Mouse (Mus musculus): ENCODE data around the gene Hs3st5. TPM values are rescaled to one million over a fixed set of nuclear protein-coding genes. Genes with fewer than 3 reads are reported as not detected.
"Not testable (repeated sequence)": the region's sequence is repeated elsewhere in the genome, so short reads cannot be mapped to it uniquely, and the experiment has no call there.

Hs3st5 gene
- polyA plus RNA-seq, 1 experiment from 2014 or later, result 0.22 TPM

DNA sequence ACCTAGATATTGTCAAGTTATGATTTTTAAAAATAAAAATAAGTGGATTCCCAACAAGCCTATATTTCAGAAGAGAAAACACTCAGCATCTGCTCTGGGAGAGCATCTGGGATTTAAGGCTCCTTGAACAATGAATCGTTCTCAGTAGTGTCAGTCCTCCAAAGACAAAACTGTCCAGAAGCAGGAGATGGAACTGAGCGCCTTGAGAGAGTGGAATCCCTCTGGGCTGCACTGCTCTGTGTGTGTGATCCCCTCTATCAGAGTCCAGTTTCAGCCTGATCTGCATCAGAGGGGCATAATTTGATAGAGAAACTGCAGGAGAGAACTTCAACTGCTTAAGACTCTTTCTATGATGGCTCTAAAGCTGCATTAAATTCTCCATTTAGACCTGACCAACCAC is 49.5 kb downstream of the Hs3st5 start:
- no peak for DNase-seq (ENCODE audit: low spot score)

- no peak for DNase-seq (ENCODE audit: low spot score)
These were observed 51.1 kb downstream of the Hs3st5 start for GRCm38 (mm10) chr10:36557673-36558072.

- no peak for DNase-seq (ENCODE audit: low spot score)
These were observed 52.1 kb downstream of the Hs3st5 start for GRCm38 (mm10) chr10:36558736-36559135.

GRCm38 (mm10) chr10:36567258-36567657 is 60.6 kb downstream of the Hs3st5 start:
- DNase-seq (ENCODE audit: low spot score), result no peak

DNA sequence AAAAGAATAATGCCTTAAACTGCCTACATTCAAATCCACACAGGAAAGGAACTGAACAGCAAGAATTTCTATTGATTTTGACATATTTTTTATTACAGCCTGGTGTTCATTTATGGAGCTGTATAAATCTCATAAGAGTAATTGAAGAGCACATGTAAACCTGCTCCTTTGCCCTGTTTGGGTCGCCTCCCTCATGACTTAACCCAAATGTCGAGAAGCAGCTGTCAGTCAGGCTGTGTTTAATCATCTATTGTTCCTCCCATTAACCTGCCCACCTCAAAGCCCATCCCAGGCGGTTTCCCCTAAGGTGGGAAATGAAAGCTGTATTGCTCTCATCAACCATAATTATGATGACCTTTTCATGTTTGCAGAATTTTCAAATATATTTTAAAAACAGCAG is 65.9 kb downstream of the Hs3st5 start:
- no peak for DNase-seq (ENCODE audit: low spot score)

DNA sequence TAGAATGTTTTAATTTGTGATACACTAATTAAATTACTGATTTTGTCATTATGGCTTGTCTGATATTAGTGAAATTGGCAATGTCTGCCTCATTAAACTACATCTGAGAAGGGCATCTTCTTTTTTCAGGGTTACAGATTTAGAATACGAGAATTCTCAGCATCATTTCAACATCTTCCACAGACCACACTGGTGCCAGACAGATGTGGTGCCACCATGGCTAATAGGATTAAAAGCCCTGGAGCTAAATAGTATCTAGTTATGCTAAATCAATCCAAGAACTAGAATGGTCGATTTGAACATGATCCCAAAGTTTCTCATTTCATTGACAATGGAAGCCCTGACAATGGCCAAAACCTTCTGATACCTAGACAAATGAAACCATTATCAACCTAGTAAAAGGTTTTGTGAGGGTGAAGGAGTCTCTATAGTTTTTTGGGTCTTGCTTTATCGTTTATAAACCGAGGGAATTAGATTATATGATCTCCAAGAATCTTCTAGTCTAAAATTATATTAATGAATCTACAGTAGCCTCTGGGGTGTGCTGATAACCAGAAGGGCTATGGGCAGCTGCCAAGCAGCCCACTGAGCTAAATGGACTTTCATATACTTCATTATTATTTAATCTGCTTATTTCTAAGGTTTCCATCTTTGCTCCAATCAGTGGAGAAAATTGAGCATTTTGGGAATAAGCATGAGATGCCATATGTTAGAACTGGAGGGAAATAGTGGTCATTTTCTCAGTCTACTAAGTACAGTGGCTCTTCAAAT is 71.9 kb downstream of the Hs3st5 start:
- no peak for DNase-seq (ENCODE audit: low spot score)

GRCm38 (mm10) chr10:36610400-36610799 is 103.8 kb downstream of the Hs3st5 start:
- DNase-seq (ENCODE audit: low spot score), result no peak

GRCm38 (mm10) chr10:36611415-36611814 is 104.8 kb downstream of the Hs3st5 start:
- not testable (repeated sequence) for DNase-seq (ENCODE audit: low spot score)

DNA sequence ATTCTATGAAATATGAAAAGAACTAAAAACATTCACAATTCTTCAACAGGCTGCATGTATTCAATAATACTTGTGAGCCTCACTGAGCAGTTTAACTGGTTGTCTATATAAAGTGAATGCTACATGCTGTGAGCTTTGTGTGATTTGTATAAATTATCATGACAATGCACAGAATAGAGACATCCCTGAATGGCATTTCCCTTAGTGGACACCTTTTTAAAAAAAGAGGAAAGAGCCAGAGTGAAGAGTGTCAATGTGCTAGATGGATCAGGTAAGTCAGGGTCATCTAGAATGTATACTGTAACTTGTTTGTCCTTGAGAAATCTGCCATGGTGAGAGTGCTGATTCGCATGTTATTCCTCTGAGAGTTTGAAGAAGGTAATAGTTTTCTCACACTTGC is 116.4 kb downstream of the Hs3st5 start:
- no peak for DNase-seq (ENCODE audit: low spot score)

DNA sequence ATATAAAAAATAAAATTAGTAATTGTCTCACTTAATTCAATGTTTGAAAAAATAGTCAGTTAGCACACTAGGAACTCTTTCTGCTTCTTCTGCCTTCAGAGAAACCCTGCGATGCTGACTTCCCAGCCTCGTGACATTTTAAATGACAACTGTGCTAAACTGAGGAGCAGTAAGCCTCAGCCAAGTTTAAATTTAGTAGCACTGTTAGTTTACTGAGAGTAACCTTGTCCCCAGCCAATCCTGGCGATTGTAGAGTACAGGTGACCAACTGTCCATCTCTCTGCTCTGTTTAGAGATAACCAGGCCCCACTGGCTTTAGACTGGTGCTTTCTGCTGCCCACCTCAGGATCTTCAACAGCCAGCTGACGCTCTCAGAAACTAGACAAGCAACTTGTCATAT is 121.3 kb downstream of the Hs3st5 start:
- no peak for DNase-seq (ENCODE audit: low spot score)

GRCm38 (mm10) chr10:36631746-36632145 is 125.1 kb downstream of the Hs3st5 start:
- no peak for DNase-seq (ENCODE audit: low spot score)

DNA sequence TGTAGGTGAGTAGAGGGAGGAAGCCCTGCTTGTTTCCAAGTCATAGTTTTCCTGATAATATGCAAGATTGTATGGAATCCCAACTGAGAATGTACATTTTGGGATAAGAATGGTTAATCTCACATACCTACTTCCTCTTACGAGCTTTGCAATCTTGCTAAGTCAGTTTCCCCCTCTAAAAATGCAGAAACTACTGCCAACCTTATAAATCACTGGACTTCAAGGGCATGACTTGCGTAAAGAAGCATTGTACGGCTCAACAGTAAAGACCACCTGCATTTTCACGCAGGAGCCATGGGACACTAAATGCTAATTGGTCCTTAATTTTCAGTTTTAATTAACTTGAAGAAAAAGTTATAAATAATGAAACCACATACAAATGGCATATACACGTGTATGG is 144.0 kb downstream of the Hs3st5 start:
- DNase-seq (ENCODE audit: low spot score), result no peak

DNA sequence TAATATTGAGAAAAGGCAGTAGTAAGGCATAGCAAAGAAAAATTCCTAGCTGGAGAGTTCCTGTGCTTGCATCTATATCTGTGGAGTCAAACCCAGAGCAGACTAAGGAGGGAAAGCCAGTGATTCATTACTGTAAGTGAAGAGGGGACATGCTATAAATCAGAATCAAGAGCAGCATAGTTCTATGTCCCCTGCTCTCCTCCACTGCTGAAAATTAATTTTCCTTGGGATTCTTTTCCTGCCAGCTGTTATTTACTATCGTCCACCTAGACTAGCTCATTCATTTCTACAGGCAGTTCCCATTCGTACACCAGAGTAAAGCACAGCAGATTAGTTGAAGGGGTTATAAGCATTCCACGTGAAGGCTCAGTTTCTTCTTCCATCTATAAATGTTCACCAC is 207.4 kb downstream of the Hs3st5 start:
- no peak for DNase-seq (ENCODE audit: low spot score)

- no peak for DNase-seq (ENCODE audit: low spot score)
These were observed 219.6 kb downstream of the Hs3st5 start for GRCm38 (mm10) chr10:36726239-36726638.

DNA sequence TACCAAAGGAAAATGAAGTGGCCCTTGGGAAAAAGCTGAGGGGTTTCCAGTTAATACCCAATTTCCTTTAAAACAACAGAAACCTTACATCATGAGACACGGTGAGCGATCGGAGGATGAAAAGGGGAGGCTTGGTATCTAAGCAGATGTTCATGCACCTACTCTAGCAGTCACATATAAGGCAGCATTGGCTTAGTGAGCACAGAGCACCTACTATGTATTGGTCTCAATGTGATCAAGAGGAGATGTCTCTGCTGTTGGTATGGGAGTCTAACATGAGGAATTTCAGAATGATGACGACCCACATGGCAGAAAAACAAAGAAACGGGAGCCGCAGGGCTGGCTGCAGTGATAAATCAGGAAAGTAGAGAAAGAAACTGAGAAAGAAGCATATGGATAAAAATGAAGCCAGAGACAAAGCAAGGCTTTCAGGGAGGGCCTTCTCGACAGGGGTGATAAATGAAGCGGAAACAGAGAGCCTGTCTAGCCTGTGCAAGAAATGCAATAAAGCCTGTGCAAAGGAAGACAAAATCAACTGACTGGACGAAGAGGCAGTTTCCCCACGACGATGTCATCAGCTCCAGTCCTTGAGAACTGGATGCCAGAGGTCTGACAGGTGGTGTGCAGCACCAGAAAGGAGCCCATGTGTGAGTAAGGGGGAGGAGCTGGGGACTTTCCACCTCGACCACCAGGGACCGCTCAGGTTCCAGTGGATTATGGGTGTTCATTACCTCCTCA is 222.9 kb downstream of the Hs3st5 start:
- no peak for DNase-seq (ENCODE audit: low spot score)

GRCm38 (mm10) chr10:36739375-36739774 is 232.8 kb downstream of the Hs3st5 start:
- DNase-seq (ENCODE audit: low spot score), result no peak

DNA sequence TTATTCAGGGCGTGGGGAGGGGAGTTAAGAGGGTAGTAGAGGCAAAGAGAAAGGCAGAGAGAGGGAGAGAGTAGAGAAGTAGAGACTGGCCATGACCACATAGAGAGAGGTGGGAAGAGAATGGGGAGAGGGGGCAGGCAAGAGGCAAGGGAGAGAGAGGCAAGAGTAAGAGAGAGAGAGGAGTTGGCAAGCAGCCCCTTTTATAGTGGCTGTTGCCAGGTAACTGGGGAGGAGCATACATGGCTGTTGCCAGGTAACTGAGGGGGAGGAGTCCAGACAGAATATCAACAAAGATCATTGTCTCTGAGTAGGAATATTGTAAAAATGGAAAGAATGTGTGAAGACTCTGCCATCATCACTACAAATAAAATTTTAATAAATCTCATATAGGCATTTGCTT is 243.4 kb downstream of the Hs3st5 start:
- no peak for DNase-seq (ENCODE audit: low spot score)

DNA sequence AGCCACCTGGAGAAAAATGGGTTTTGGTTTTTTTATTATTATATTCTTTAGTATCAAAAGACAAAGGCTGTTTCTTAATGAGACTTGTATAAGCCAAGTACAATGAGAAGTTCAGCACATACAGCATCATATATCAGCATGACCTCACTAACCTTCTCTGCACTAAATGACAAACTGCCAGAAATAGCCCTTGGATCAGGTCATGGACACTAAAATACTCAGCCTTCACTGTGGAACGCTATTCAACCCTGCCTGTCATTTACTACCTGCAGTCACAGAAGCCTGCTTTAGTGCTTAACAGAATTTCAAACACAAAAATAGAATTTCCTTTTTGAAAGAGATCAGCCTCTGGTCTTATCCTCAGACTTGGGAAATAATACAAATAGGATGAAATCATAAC is 247.9 kb downstream of the Hs3st5 start:
- no peak for DNase-seq (ENCODE audit: low spot score)

GRCm38 (mm10) chr10:36773595-36773994 is 267.0 kb downstream of the Hs3st5 start:
- DNase-seq (ENCODE audit: low spot score), result no peak

DNA sequence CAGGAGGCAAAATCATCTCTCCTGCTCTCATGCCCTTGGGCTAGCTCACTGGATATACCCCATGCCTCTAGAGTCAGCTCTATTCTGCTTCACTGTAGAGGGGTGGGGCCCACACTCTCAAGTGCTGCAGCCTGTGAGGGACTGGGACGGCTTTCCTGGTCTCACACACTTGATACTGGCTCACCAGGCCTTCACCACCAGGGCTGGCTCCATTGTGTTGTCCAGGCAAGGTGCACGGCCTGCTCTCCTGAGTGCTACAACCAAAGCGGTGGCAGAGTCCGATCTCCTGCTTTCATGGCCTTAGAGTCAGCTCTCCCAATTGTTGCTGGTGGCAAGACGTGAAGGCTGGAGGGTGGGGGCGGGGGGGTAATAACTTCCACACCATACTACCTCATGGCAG is 268.3 kb downstream of the Hs3st5 start:
- no peak for DNase-seq (ENCODE audit: low spot score)

GRCm38 (mm10) chr10:36781641-36782040 is 275.0 kb downstream of the Hs3st5 start:
- no peak for DNase-seq (ENCODE audit: low spot score)

GRCm38 (mm10) chr10:36786970-36787369 is 280.4 kb downstream of the Hs3st5 start:
- DNase-seq (ENCODE audit: low spot score), result no peak

GRCm38 (mm10) chr10:36791771-36792170 is 285.2 kb downstream of the Hs3st5 start:
- DNase-seq (ENCODE audit: low spot score), result no peak

Measured in thymus, postnatal 0 days (tissue).